Mouse (Mus musculus) MEL-GATA-1-ER (cell line): ENCODE measurements at regions not wholly inside any gene's neighbourhood (a gene's known extent, or its start where the extent isn't known, plus 50 kb on each side); places are given as distances from the start of the nearest gene placed in this dataset.
A peak's percentile ranks its signal among the peaks of the same experiment; 100 is the strongest.

ENCODE experiments used
- DNase-seq: peaks from one replicate; pipeline ENCODE4 v3.0.0-alpha.2; 2012; ENCODE audit warnings: low read depth; ENCODE audit errors: extremely low read depth

- no peak for DNase-seq
Observed at GRCm38 (mm10) chr2:110426881-110427280, 63.9 kb upstream of the Fibin start.

DNA sequence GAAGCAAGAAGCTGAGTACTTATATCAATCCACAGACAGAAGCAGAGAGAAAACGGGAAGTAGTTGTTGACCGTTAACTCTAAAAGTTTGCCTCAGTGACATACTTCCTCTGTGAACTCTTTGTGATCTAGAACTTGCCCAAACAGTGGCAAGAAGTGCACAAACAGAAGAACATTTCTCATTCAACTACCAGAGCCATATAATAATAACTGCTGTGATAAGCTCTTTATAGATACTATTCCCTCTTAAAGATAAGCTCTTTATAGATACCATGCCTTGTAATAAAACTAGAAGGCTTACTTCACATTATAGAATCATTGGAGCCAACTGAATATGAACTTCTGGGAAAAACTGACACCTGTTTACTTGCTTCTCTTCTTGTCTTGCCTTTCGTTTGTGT is 89.7 kb upstream of the Fibin start:
- DNase-seq = peak; percentile 2

DNA sequence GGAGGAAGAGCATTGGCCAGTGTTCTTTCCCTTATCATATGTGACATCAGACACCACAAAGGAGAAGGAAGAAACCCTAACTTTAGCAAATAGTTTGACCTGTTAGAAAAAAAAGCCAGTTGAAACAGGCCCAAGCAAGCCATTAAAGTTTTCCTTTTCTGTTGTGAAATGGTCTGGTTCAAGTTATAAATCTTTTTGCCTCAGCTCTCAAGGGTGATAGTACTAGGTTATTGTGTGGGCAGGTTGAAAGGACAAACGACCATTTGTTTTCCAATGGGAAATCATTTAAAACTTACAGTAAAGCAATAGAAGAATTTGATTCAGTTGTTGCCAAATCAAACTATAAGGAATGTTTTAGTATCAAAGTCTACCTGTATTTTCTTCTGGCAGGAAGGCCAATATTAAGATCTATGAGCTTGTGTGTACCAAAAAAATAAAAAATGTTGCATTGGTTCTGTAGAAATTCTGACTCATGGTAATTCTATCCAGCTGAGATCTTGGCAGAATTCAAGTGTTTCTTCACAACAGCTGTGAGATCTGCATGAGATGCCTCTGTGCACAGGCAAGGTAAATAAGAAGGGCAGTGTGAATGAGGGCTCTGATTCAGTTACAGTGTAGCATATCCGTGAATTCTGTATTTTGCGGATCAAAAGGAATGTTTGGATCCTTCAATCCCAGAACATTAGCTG is 109.5 kb upstream of the Fibin start:
- DNase-seq = no peak

GRCm38 (mm10) chr2:110476591-110476990 is 113.6 kb upstream of the Fibin start:
- DNase-seq = no peak

- DNase-seq = no peak
Observed at GRCm38 (mm10) chr2:110481327-110481726, 115.8 kb upstream of the Slc5a12 start.

DNA sequence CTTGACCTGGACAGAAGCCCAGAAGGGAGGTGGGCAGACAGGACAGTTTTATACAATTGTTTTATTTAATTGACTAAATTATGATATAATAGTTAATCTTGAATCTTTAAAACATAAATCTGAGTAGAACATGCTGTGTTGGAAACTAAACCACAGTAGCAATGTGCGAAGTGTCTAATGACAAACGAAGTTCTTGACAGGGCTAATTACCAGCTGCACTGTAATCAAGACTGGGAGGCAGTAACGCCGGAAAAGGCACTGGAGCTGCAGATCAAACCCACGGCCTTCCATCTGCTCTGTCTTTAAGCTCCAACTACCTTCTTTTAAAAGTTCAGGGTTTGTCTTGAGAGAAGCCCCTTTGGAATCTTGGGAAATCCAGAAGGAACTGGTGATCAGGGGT is 110.9 kb upstream of the Slc5a12 start:
- DNase-seq = no peak

DNA sequence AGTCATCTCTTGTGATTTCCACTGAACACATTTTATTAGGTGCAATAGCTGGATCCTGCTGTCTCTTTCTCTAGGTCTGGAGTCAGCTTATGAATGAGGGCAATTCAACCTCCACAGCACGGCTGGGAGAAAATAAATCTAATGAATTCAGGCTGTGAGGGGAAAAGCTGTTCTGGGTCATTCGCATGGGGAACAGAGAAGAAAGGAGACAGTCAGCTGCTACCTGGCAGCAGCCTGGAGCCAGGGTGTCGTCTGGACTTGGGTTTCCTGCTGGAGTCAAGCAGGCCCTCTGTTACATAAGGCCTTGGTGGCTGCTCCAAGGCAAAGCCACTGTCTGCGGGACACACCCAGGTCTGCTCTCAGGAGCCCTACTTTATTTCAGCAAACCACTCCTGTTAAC is 110.4 kb upstream of the Slc5a12 start:
- no peak for DNase-seq

DNA sequence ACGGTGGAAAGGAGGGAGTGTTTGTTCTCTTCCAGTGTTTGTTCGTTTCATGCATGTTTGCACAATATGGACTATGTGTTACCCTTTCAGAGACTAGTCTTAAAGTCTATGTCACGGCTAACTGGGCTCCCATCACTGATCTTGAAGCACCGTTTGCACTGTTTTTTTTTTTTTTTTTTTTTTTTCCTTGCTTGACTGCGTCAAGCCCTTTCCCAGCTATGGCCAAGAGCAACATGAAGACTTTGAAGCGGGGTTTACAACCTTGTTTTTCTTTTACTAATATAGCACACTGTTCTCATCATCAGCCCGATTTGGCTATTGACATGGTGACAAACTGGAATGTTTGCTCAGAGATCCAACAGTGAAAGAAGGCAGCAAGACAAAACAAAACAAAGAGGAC is 109.1 kb upstream of the Slc5a12 start:
- DNase-seq = no peak

- no peak for DNase-seq
Observed at GRCm38 (mm10) chr2:110501786-110502185, 95.3 kb upstream of the Slc5a12 start.

GRCm38 (mm10) chr2:110508162-110508748 is 88.8 kb upstream of the Slc5a12 start:
- no peak for DNase-seq

- DNase-seq = no peak
Observed at GRCm38 (mm10) chr2:110523173-110523803, 73.8 kb upstream of the Slc5a12 start.

- no peak for DNase-seq
Observed at GRCm38 (mm10) chr2:110528191-110528590, 68.9 kb upstream of the Slc5a12 start.

DNA sequence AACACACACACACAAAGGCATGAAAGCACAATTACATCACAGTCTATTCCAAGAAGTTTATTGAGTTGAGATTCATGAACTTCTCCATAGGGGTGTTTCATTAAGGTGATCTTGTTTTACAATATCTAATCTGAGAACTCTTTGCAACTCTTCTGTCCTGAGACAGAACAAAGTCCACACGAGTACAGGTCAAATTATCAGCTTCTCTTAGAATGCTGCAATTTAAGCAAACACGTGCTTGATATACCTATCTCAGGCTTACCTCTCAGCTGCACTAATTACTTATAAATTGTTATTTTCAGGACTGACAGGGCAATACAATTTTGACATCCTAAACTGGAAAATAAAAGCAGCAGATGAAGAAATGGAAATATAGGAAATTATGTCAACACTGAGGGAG is 57.0 kb upstream of the Slc5a12 start:
- no peak for DNase-seq

DNA sequence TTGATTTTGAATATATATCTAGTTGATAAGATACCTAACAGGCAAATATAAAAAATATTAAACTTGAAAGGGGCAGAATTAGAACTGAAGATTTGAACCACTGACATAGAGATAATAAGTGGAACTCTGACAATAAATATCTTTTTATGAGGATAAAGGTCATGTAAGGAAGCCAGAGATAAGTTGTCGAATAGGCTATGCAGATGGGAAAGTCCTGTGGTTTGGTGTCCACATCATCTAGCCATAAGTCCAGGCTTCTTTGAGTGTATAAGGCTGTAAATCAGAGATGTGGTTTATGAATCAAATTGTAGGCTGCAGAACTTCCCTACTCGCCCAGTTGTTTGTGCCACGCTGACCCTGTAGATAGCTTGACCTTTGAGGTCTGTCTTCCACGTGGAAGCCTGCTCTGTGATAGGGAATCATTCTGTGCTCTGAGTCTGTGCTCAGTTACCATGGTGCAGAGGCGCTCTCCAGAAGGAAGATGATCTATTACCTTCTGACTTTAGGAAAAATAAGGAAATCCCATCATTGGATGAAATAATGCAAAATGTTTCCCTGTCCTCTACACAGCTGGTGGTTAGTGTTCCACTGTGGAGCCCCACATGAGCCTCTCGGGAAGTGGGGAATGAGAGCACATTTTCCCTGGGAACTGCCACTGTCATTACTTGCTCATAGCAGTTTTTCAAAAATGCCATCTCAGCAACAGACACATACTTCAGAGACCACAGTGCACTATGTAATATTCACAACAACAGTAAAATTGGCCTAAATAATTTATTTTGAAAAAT is 56.3 kb upstream of the Slc5a12 start:
- DNase-seq = no peak

DNA sequence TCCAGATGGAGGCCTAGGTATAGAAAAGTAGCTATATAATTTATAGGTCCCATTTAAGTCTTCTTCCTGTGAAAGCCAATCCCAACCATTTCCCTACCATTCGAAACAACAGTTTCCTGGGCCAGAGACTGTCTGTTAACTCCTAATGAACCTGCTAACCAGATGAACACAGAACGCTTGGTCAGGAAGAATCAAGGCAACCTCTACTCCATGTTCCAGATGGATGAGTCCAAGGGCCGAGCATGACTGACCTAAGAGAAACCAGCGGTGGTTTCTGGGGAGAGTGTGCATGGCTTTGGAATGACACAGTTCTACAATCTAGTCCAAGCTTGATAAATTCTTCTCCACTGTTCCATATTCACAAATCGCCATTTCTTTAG is 55.8 kb upstream of the Slc5a12 start:
- no peak for DNase-seq
